Mouse (Mus musculus): ENCODE results near the gene Tyms. TPM values are rescaled to one million over a fixed set of nuclear protein-coding genes. Genes with fewer than 3 reads are reported as not detected.
A peak's percentile ranks its signal among the peaks of the same experiment; 100 is the strongest.
"Not testable (repeated sequence)": the region's sequence is repeated elsewhere in the genome, so short reads cannot be mapped to it uniquely, and the experiment has no call there.

Tyms gene
- polyA plus RNA-seq, 1 experiment from 2014 or later = 198 TPM

DNA sequence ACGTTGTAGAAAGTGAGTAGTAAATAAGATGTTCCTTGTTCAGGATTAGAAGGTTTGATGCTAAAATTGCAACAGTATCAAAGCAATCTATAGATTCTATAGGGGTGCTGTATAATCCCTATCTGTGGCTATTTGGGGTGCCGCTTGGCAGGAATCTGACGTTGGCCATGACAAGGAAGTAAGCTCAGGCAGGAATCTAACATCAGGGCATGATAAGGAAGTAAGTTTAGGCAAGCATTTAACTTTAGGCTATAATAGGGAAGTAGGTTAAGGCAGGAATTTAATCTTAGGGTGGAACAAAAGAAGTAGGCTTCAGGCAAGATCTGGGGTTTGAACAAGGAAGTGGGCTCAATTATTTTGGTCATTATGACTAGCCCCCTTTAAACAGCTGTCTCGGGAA, 37.6 kb downstream of the Tyms start:
- not testable (repeated sequence) for H3K27ac ChIP-seq (replicated peaks; ENCODE audit: low read depth, low read length); H3K9me3 ChIP-seq (ENCODE audit: control insufficient read depth, low read length); H3K27me3 ChIP-seq (replicated peaks; ENCODE audit: control insufficient read depth, insufficient read depth, low read length); H3K9ac ChIP-seq (ENCODE audit: low read depth, low read length); DNase-seq (ENCODE audit: low spot score); ATAC-seq (ENCODE audit: low read depth); H3K4me2 ChIP-seq (ENCODE audit: low read depth, low read length); H3K4me1 ChIP-seq (ENCODE audit: control insufficient read depth, insufficient read depth, low read length); H3K4me3 ChIP-seq (ENCODE audit: low read depth, low read length); H3K36me3 ChIP-seq (ENCODE audit: control insufficient read depth, insufficient read depth, low read length)
- 73% methylated on average over 4 of the region's 4 CpGs for whole genome bisulfite sequencing

- Histone ChIP-seq H3K36me3 (ENCODE audit: control insufficient read depth, insufficient read depth, low read length) (no peaks in the 10 kb centered on the region), H3K4me3 (ENCODE audit: low read depth, low read length) (no peak overlapping the region), H3K27me3 (replicated peaks; ENCODE audit: control insufficient read depth, insufficient read depth, low read length) (no peaks in the 10 kb centered on the region), H3K27ac (replicated peaks; ENCODE audit: low read depth, low read length) (no peak overlapping the region), H3K9ac (ENCODE audit: low read depth, low read length) (no peak overlapping the region), H3K4me2 (ENCODE audit: low read depth, low read length) (no peak overlapping the region), H3K9me3 (ENCODE audit: control insufficient read depth, low read length) (no peaks in the 10 kb centered on the region), H3K4me1 (ENCODE audit: control insufficient read depth, insufficient read depth, low read length) (no peaks in the 10 kb centered on the region)
- peak; percentile 49 for DNase-seq (ENCODE audit: low spot score)
- 66% methylated on average over 2 of the region's 2 CpGs for WGBS
- no peak for ATAC-seq (ENCODE audit: low read depth)
Observed at GRCm38 (mm10) chr5:30014580-30014979, 58.8 kb downstream of the Tyms start.

GRCm38 (mm10) chr5:30012726-30013503, 60.5 kb downstream of the Tyms start, which contains the start of gene Il6:
Il6 (plus strand) TSS chr5:30013114.
- 50% methylated on average over 16 of the region's 16 CpGs for WGBS
- peak; percentile 94 for DNase-seq (ENCODE audit: low spot score)

More at GRCm38 (mm10) chr5:30012726-30013503, 60.5 kb downstream of the Tyms start, which contains the start of gene Il6:
- Histone ChIP-seq H3K4me2 (ENCODE audit: low read depth, low read length) (peak within 1 kb of the TSS; percentile 32; the same call in 1 of the 2 replicates), H3K27ac (replicated peaks; ENCODE audit: low read depth, low read length) (no peak within 1 kb of the TSS), H3K4me1 (ENCODE audit: control insufficient read depth, insufficient read depth, low read length) (no peaks in the 10 kb centered on the region), H3K9ac (ENCODE audit: low read depth, low read length) (no peak within 1 kb of the TSS), H3K9me3 (ENCODE audit: control insufficient read depth, low read length) (no peaks in the 10 kb centered on the region), H3K27me3 (replicated peaks; ENCODE audit: control insufficient read depth, insufficient read depth, low read length) (no peaks in the 10 kb centered on the region), H3K36me3 (ENCODE audit: control insufficient read depth, insufficient read depth, low read length) (no peaks in the 10 kb centered on the region), H3K4me3 (ENCODE audit: low read depth, low read length) (no peak within 1 kb of the TSS)
- ATAC-seq (ENCODE audit: low read depth) = peak; percentile 91

Other genes starting within 250 kb of the Tyms start
- gene Il6, start 60.5 kb downstream of the Tyms start, polyA plus RNA-seq (2014; fragmentation: Nextera tagmentation; extraction: Ambion mirVana) = 0.22 and 0.24 TPM in 2 replicates
- 0.83 and 1.1 TPM in 2 replicates for gene Garem2, start 31.5 kb upstream of the Tyms start, polyA plus RNA-seq (2014; fragmentation: Nextera tagmentation; extraction: Ambion mirVana)
- not detected in 2 replicates for gene 3110082J24Rik, start 32.5 kb upstream of the Tyms start, polyA plus RNA-seq (2014; fragmentation: Nextera tagmentation; extraction: Ambion mirVana)
- 120 and 125 TPM in 2 replicates for gene Hadha, start 81.5 kb upstream of the Tyms start, polyA plus RNA-seq (2014; fragmentation: Nextera tagmentation; extraction: Ambion mirVana)
- gene Hadhb, start 81.6 kb upstream of the Tyms start, polyA plus RNA-seq (2014; fragmentation: Nextera tagmentation; extraction: Ambion mirVana) = 138 and 147 TPM in 2 replicates
- 0.10 TPM in 1 of 2 replicates, not detected in the other for gene Adgrf3, start 132.1 kb upstream of the Tyms start, polyA plus RNA-seq (2014; fragmentation: Nextera tagmentation; extraction: Ambion mirVana)
- gene Selenoi, start 159.0 kb upstream of the Tyms start, polyA plus RNA-seq (2014; fragmentation: Nextera tagmentation; extraction: Ambion mirVana) = 19.9 and 20.7 TPM in 2 replicates
- 1.1 and 3.4 TPM in 2 replicates for gene Drc1, start 207.8 kb upstream of the Tyms start, polyA plus RNA-seq (2014; fragmentation: Nextera tagmentation; extraction: Ambion mirVana)

All from embryonic facial prominence, embryonic 14.5 days (tissue).